Mouse (Mus musculus): Measurements from ENCODE around the gene Rhot1.
"Not testable (repeated sequence)": the region's sequence is repeated elsewhere in the genome, so short reads cannot be mapped to it uniquely, and the experiment has no call there.

Rhot1 gene

DNA sequence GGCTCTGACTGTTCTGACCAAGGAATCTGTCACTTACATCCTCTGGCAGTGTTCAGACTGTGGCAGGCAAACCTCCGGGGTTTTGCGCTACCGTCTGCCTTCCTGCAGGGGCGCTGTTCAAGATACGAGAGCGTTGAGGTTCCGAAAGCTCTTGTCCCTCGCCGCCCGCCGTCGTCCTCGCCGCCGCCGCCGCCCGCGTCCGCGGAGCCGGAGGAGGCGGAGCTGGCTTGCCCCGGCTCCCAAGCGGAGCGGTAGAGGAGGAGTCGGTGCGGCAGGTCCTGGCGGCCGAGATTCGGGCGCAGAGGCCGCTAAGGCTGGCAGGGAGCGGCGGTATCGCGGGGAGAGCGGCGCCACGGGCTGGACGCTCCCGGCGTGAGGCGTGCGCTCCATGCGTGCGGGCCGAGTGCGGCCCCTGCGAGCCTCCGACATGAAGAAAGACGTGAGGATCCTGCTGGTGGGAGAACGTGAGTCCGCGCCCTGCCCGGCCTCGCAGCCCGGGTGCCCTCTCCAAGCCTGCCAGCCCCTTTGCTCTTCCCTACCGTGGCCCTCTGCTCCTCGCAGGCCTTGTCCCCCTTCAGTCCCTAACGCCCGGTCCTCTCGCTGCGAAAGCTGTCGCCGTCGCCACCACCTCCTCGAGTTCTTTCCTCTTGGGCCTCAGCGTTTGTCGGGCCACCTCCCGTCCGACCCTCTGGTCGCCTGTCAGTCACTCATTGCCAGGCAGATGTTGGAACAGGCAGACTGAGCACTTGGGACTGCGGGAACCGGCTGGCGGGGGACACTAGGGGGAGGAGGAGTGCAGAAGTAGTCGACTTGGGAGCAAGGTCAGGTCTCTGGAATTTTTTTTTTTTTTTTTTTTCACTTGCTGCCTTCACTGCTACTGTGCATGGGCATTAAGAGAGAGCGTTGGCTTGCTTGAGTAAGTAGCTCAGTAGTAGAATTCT lies at the start of gene Rhot1:
Gene Rhot1, plus strand, starts transcription at position 160 of the 941 bp plus-strand sequence.
- peak; percentile 95 to 96 for DNase-seq

DNA sequence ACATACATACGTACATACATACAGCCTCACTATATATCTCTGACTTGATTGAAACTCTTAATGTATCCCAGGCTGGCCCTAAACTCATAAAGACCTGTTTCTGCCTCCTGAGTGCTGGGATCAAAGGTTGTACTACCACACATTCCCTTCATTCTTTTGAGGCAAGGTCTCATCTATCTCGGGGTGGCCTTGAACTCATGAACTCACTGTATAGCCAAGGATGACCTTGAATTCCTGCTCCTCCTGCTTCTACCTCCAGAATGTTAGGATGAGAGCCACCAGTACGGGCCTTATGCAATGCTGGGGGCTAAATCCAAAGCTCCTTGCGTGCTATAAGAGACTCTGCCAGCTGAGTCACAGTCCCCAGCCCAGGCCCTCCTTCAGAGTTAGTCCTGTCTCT lies 47.8 kb upstream of the Rhot1 start:
- no peak for DNase-seq

DNA sequence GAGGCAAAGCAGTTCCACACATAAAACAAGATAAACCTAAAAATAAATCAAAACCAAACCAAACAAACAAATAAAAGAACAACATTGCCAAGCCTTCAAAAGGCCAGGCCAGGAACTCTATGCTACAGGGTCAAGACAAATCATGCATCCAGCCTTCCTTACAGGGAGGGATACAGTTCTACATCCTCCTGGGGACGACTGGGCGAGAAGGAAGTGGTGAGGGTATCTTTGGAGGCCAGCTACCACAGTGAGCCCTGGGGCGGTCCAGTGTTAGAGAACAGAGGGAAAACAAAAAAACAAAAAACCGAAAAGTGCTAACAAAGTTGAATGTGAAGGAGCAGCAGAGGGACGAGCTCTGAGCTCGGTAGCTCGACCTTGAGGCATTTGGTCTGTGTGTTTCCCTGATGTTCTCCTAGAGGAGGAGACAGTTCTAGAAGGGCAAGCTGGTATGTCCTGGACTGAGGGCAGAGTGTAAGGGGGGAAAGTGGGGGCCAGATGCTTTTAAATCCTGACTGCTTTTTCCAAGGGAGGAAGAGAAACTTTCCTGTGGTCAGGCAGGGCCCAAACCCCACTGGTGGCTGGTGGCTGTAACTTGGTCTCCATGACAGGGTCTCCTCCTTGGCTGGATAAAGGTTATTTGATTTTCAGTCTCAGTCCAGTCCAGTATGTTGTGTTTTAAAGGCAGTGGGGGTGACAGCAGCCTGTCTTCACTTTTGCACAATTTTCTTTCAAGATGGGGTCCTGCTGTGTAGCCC lies 45.3 kb upstream of the Rhot1 start:
- no peak for DNase-seq

DNA sequence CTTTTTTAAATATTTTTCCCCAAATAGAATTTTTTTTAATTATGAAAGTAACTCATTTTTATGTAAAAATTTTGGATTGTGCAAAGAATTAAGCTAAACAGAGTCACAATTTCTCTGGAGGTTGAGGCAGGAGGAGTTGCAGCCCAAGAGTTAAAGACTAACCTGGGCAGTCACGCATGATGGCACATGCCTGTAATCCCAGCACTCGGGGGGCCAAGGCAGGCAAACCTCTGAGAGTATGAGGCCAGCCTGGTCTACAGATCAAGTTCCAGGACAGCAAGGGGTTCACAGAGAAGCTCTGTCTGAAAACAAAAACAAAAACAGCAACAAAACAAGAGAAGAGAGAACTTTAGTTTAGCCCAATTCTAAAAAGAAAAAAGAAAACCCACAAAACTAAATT lies 44.6 kb upstream of the Rhot1 start:
- DNase-seq = no peak

DNA sequence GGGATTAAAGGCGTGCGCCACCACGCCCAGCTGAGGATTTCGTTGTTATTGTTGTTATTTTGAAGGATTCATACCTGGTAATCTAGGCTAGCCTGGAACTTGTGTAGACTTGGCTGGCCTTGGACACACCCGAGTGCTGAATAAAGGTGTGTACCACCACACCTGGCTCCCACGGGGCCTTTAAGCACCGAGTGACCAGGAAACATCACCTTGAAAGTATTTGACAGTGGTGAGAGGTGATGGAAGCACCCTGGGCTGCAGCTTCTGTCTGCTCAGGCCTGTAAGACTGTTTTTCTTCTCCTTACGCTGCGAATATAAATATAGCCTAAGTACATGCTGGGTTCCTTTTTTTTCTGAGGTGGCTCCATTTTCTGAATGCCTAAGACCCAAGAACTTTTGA lies 40.7 kb upstream of the Rhot1 start:
- no peak for DNase-seq

DNA sequence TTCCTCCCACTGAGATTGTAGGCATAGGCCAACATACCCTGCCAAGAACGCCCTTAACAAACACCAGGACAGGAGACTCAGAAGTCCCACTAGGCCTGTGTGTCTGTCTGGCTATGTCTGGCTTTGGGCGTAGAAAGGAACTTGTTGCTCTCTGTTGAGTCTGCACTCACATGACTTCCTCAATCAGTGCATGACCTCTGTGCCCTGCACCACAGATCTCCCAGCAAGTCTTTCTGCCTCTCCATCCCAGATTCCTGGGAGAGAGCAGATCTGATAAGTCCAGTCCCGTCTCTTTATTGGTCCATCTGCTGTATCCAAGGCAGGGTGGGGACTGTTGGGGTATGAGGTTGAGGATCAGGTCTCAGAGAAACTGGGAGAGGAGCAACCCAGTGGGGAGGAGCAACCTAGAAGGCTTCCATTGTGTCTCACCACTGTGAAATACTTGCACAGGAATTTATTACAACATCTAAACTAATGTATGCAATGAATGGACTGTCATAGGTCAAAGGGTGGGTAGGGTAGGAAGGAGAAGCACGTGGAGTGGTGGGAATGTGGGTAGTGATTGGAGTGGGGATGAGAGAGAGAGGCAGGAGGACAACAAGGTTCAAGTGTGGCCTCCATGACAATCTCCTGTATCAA lies 40.1 kb upstream of the Rhot1 start:
- DNase-seq = peak in 1 of 2 experiments; percentile 40

DNA sequence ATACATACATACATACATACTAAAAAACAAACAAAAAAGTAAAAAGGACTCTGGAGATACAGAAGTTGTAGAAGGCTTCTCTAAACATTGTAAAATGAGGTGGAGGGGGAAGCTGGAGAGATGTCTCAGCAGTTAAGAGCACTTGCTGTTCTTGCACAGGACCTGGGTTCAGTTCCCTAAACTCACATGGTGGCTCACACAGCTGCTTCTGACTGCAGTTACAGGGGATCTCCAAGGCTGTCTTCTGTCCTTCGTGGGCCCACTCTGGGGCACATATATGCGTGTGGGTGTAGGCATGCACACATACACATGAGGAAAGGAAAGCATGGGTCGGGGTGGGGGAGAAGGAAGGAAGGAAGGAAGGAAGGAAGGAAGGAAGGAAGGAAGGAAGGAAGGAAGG lies 39.2 kb upstream of the Rhot1 start:
- no peak for DNase-seq

DNA sequence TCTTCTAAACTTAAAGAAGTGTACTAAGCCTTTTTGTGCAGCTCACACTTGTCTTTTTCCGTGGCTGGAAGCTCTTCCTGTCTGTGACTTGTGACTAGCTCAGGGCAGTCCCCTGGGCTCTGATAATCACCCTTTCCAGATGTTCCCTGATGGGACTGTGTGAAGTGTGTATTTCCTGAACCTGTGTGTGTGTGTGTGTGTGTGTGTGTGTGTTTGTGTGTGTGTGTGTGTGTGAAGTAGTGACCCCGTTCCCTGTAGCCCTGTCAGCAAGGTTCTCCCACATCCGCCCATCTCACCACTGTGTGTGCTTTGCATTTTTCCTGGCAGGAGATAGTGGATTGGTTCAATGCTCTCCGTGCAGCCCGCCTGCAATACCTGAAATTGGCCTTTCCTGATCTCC lies 38.5 kb upstream of the Rhot1 start:
- no peak for DNase-seq

DNA sequence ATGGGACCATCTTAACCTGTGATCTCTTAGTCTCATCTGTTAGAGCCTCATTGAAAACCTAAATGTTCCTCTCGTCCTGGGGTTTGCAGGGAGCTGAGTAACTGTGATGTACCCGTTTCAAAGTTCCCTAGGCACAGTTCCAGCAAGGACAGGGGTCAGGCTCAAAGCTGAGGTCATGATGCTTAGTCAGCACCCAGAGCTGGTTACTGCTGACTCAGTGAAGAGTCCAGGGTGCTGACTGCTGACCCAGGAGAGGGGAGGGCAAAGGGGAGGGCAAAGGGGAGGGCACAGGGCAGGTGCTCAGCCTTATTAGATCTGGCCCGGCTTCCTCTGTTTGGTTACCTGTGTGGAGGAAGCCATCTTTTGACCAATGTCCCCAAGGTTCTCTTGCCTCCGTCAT lies 36.9 kb upstream of the Rhot1 start:
- no peak for DNase-seq

DNA sequence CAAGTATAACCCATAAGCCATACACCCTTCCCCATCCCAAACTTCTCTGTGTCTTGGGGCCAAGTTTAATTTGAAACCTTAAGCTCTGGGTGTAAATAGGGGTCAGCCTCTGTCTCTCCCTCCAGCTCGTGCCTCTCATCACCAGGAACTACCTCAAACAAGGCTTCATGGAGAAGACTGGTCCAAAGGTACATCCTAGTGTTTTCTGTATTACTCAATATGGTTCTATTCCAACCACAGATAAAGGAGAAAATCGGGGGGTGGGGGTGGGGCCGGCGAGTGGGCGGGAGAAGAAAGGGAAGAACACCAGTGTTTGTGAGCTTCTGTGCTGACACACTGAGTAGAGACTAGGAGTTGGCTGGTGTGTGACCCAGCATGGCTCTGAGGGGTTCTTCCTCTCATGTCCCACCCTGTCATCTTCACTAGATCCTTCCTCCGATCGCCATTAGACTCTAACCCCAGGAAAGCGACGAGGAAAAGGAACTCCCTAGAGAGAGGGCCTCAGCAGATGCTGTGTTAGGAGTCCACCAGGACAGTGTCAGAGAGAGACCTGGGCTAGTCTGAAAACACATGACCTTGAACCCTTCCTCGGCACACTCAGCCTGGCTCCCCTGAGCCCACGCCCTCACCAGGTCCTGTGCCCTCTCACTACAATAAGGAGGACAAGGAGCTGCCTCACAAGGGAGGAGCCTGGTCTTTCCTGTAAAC lies 34.7 kb upstream of the Rhot1 start:
- no peak for DNase-seq

DNA sequence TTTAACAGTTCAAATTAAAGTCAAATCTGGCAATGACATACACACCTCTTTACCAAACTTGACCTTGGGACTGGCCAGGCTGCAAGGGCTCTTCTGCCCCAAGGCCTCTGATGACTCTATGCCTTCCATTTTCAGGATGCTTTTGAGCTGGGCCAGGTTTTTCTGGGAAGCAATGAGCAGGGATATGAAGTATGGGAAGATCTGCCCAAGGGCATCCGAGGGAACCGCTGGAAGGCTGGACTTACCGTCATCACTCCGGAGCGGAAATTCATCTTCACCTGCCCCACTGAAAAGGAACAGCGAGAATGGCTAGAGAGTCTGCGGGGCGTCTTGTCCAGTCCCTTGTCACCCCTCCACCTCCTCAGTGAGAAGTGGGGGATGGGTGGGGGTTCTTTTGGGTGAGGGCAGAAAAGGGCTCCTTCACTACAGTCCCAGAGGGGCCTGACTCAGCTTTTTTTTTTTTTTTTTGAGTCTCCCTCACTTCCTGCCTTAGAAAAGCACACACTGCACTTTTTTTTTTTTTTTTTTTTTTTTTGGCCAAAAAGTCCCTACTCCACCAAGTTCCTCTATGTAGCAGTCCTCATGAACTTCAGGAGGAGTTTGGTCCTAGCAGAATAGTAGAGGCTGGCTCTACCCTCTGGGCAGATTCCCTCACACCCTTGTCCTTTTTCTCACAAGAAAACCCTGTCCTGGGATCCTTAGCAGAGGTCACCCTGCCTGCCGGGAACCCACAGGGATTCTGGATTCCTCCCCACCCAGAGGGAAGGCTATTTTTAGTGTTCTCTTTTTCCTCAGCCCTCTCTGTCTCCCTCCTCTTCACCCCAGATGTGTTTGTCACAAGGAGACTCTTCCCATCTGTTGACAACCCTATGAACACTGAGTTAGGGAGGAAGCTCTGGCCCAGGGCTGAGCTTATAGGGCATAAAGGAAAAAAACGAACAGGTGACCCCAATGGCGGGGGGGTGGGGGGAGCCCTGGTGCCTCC lies 31.6 kb upstream of the Rhot1 start:
- DNase-seq = no peak

DNA sequence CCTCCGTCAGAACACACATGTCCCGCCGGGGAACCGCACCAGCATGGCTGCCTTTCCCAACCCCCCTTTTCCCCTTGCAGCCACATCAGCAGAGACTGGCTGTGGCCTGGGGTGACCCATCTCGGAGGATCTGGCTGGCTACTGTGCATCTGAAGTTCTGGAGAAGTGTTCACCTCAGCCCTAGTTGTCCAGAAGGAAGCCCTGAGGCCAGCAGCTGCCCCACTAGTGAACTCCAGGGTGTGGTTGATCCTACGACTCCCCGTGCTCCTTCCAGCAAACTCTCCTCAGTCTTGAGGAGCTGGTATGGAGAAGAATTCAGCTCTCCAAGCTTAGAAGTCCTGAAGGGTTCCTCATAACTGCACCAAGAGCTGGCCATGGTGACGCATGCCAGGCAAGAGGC lies 30.5 kb upstream of the Rhot1 start:
- no peak for DNase-seq

DNA sequence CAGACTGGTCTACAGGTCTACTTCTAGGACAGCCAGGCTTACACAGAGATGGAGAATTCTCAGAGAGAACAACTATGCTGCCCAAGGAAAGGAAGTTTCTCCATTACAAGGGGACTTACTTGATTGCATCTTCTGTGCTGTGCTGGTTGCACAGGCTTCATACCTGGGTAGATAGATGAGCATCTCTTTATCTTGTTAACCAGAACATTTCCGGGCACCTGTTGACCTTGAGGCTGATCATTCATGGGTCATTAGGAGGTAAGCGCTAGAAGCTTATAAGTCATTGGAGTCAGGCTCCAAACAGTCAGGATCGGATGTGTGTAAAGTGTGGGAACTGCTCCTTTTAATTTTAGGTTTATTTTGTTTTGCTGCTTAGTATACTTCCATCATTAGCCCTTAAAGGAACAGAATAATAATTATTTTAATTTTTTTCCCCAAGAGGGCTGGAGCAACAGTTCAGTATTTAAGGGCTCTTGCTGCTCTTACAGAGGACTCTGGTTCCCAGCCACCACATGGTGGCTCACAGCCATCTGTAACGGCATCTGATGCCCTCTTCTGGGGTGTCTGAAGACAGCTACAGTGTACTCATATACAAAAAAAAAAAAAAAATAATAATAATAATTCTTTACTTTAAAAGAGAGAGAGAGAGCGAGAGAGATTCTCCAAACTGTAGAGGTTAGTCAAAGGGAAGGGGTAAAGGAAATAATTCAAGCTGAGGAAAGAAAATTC lies 27.6 kb upstream of the Rhot1 start:
- DNase-seq = no peak

DNA sequence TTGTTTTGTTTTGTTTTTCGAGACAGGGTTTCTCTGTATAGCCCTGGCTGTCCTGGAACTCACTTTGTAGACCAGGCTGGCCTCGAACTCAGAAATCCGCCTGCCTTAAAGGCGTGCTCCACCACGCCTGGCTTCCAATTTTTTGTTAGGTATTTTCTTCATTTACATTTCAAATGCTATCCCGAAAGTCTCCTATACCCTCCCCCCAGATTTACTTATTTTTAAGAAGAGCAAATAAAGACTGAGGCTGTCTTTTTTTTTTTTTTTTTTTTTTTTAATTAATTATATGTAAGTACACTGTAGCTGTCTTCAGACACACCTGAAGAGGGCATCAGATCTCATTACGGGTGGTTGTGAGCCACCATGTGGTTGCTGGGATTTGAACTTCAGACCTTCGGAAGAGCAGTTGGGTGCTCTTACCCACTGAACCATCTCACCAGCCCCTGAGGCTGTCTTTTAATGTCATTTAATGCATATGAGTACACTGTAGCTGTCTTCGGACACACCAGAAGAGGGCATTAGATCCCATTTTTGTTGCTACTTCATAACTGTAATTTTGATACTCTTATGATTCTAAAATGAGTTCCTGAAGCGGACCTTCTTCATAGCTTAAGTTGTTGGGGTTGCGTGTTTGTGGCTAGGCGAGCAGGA lies 25.6 kb upstream of the Rhot1 start:
- not testable (repeated sequence) for DNase-seq

DNA sequence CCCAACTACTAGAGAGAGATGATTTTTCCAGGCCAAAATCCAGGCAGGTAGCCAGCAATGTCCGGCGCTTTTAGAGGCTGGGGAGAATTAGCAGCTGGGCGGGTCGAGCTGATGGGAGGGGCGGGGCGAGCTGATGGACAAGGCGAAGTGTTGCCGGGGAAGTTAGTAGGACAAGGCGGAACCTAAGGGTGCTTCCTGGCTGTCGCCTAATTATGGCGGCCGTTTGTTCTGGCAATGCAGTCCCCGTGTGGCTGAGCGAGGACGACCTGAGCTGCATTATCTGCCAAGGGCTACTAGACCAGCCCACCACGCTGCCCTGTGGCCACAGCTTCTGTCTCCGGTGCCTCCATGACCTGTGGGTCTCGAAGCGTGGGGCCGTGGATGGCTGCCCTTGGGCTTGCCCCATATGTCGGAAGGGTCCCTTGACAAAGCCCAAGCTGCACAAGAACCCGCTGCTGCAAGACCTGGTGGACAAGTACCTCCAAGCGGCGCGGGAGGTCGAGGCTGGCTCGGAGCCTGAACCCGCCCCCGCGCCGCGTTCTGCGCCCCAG lies 25.0 kb upstream of the Rhot1 start, which contains the start of gene Rnf135:
Gene Rnf135, plus strand, starts transcription at position 147 of the 551 bp plus-strand sequence.
- peak; percentile 94 to 97 for DNase-seq

DNA sequence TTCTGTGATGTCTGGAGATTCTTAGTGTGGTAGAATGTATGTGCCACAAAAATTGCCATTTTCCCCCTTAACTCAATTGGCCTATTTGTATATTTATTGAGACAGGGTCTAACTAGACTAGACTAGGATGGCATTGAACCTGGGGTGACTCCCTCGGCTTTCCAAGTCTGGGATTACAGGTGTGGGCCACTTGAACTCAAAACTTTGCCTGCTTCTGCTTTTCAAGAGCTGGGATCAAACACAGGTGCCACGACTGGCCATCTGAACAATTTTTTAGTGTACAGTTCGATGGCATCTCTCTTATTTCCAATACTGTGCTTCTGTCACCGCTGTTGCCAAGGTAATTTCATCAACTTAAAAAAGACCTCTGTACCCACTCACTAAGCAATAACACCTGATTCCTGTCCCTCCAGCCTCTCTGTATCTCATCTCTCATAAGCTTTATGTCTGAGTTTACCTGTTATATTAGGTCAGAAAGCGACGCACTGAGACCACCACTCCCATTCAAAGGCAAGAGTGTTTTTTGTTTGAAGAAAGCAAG lies 24.2 kb upstream of the Rhot1 start:
- no peak for DNase-seq

DNA sequence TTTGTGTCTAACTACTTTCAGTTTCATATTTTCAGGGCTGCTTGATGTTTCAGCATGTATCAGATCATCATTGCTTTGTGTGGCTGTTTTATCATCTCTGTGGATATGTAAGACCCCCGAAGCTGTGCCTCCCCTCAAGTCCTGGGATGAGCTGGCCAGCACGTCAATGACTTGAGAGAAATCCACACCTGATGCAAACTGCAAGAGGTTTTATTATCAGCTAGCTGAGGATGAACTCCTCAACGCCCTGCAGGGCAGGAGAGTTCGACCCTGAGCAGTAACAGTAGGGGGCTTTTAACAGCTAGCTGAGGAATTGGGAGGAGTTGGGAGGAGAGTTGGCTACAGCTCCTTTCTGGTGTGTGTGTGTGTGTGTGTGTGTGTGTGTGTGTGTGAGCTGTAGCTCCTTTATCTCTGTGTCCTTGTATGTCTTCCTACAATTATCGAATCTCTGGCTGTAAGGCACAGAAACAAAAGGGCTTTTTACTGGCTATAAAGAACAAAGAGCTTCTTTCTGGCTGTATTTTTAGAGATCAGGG lies 23.3 kb upstream of the Rhot1 start:
- not testable (repeated sequence) for DNase-seq

DNA sequence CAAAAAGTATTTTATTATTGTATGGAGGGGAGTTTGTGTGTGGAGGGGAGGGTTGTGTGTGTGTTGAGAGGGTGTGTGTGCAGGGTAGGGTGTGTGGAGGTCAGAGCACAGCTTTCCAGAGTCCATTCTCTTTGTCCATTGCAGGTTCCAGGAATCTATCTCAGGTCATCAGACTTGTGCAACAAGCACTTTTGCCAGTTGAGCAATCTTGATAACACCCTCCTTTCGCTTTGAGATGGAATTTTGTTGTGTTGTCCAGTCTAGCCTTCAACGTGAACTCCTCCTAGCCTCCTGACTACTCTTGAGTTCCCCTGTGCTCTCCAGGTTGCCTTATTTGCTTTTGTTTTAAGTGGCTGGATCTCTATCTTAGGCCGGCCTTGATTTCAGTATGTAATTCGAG lies 18.5 kb upstream of the Rhot1 start:
- DNase-seq = peak; percentile 61 to 78

DNA sequence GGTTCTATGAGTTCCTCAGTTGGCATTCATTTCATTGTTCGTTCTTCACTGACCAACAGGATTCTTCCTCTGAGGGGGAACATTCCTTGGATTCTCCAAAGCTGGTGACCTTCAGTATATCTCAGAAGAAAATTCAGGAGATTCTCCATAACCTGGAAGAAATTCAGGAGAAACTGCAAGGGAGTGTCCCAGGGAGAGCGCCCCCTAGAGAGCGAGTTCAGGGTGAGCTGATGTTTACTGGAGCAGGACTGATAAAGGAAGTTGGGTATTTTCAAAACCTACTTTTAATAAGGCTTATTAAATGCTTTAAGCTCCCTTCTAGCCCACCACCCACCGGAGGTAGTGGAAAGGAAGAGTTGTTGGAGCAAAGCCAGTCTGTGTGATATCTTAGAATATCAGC lies 15.0 kb upstream of the Rhot1 start:
- no peak for DNase-seq

Measured in lung, adult 18-20 months (tissue).